Mouse (Mus musculus) hindbrain, embryonic 10.5 days (tissue): Measurements from ENCODE around the gene Bysl. TPM values are rescaled to one million over a fixed set of nuclear protein-coding genes. Genes with fewer than 3 reads are reported as not detected.

Experiments used
- DNase-seq: peaks from one replicate; pipeline ENCODE4 v3.0.0-alpha.2; 2017; ENCODE audit warnings: low spot score
- H3K27ac ChIP-seq: fragments of 300-500 bp; sonication (generic); 2 replicates; pipeline ENCODE4 v1.5.1; 2016; ENCODE audit warnings: mild to moderate bottlenecking, moderate library complexity
- H3K27me3 ChIP-seq: fragments of 300-500 bp; sonication (generic); 2 replicates; pipeline ENCODE4 v1.6.1; 2016; ENCODE audit warnings: mild to moderate bottlenecking; ENCODE audit not compliant: poor library complexity, insufficient read depth, severe bottlenecking
- H3K36me3 ChIP-seq: fragments of 300-500 bp; sonication (generic); 2 replicates; pipeline ENCODE4 v1.6.1; 2016; ENCODE audit warnings: mild to moderate bottlenecking, moderate library complexity
- H3K4me1 ChIP-seq: fragments of 300-500 bp; sonication (generic); replicated peaks from 2 replicates; pipeline ENCODE4 v1.6.1; 2016; ENCODE audit warnings: mild to moderate bottlenecking
- H3K4me3 ChIP-seq: fragments of 300-500 bp; sonication (generic); 2 replicates; pipeline ENCODE4 v1.5.1; 2016; ENCODE audit warnings: mild to moderate bottlenecking, moderate library complexity
- H3K9me3 ChIP-seq: fragments of 300-500 bp; sonication (generic); 2 replicates; pipeline ENCODE4 v1.6.1; 2016; ENCODE audit warnings: mild to moderate bottlenecking, moderate library complexity
- WGBS: fragments of 180-500 bp; shearing (Covaris S2); methylation state at CpG from one replicate; pipeline ENCODE4 v1.1.7; 2016; 5-methylcytosine and 5-hydroxymethylcytosine counted together
- polyA plus RNA-seq: library from polyadenylated mRNA; unstranded; fragments of >200 nt; fragmentation: Nextera tagmentation; extraction: Ambion mirVana; gene quantifications from 2 replicates; pipeline ENCODE4 v1.2.1, GENCODE M21; 2016

Gene Bysl
- polyA plus RNA-seq, 1 experiment from 2014 or later = 39.0 TPM

DNA sequence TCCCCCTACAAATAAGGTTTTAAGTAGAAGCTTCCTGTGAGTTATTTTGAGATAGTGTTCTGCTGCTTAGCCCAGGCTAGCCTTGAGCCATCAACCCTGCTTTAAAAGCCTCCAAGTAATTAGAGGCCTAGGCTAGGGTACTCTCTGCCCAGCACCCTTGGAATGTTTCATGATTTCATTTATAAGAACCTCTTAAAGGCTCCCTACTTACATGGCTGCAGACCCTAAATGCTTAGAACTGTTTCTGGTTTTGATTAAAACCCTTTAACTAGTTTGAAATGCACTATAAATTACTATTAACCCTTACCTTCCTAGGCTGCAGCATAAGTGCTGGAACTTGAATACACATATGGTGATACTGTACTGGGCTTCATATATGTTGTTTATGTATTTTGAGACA, 38.9 kb downstream of the Bysl start:
- no peak overlapping the region for H3K4me3 ChIP-seq
- peak overlapping the region; percentile 76 for H3K27ac ChIP-seq
- no peaks in the 10 kb centered on the region for H3K9me3 ChIP-seq
- no peaks in the 10 kb centered on the region for H3K36me3 ChIP-seq
- peaks cover 19% of the 10 kb centered on the region; the same call in 1 of the 2 replicates for H3K27me3 ChIP-seq
- no peak for DNase-seq
- H3K4me1 ChIP-seq = peaks cover 62% of the 10 kb centered on the region

DNA sequence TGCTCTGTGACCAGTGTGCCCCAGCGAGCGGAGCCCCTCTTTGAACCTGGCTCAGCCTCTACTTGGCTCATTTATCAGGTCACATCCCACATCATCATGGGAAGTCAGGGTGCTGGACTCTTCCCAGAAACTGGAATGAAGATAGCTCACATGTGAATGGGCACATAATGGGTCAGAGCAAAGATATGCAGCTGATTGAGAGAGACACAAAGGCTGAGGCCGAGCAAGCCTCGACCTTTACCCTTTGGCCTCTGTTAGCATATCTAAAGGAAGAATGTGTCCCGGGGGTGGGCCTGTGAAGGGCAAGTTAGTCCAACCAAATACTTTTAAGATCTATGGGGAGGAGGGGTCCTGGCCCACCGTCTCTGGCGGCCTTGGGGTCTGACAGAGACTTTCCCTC, 39.7 kb downstream of the Bysl start:
- Histone ChIP-seq H3K9me3 (no peaks in the 10 kb centered on the region), H3K27ac (peak overlapping the region; percentile 76), H3K4me3 (peak overlapping the region; percentile 20; the same call in 1 of the 2 replicates), H3K4me1 (peaks cover 70% of the 10 kb centered on the region), H3K36me3 (no peaks in the 10 kb centered on the region), H3K27me3 (peaks cover 19% of the 10 kb centered on the region; the same call in 1 of the 2 replicates)
- 13% methylated on average over 7 of the region's 7 CpGs for WGBS
- peak; percentile 86 for DNase-seq

DNA sequence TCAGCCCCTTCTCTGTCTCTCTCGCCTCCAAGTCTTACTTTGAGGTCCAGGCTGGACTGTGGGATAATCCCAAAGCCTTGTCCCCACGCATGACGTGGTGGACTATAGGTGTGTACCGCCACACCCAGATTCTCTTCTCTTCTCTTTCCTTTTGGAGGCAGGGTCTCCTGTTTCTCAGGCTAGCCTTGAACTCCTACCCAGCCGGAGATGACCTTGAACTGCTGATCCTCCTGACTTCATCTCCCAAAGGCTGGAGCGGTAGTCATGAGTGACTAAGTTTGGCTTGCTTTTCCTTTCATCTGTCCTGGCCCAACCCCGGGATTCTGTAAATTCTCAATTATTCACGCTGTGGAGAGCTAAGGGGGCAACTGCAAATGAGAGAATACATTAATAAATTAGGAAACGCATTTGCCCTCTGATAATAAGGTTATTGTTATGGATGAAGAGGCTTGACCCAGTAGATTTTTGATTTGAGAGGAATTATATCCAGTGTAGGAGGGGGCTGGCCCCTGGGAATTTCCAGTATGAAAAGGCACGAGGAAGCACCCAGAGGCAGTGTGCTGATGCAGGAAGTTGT, 42.3 kb downstream of the Bysl start:
- Histone ChIP-seq H3K27ac (peak overlapping the region; percentile 73), H3K9me3 (no peaks in the 10 kb centered on the region), H3K27me3 (peaks cover 12% of the 10 kb centered on the region; the same call in 1 of the 2 replicates), H3K36me3 (no peaks in the 10 kb centered on the region), H3K4me1 (peaks cover 64% of the 10 kb centered on the region), H3K4me3 (no peak overlapping the region)
- 54% methylated on average over 10 of the region's 10 CpGs for WGBS
- DNase-seq = peak; percentile 40

GRCm38 (mm10) chr17:47568389-47568788, 42.9 kb downstream of the Bysl start:
- peaks cover 59% of the 10 kb centered on the region for H3K4me1 ChIP-seq

GRCm38 (mm10) chr17:47567271-47567670, 44.0 kb downstream of the Bysl start:
- Histone ChIP-seq H3K4me3 (no peak overlapping the region), H3K9me3 (no peaks in the 10 kb centered on the region), H3K27me3 (no peaks in the 10 kb centered on the region), H3K27ac (peak overlapping the region; percentile 78), H3K36me3 (no peaks in the 10 kb centered on the region), H3K4me1 (peaks cover 51% of the 10 kb centered on the region)
- no peak for DNase-seq
- WGBS = 78% methylated on average over 3 of the region's 3 CpGs

More at GRCm38 (mm10) chr17:47568389-47568788, 42.9 kb downstream of the Bysl start:
- Histone ChIP-seq H3K27ac (peak overlapping the region; percentile 73; the same call in 1 of the 2 replicates), H3K9me3 (no peaks in the 10 kb centered on the region), H3K4me3 (no peak overlapping the region), H3K36me3 (no peaks in the 10 kb centered on the region), H3K27me3 (peaks cover 7% of the 10 kb centered on the region; the same call in 1 of the 2 replicates)
- 93% methylated on average over 3 of the region's 3 CpGs for WGBS
- DNase-seq = no peak

DNA sequence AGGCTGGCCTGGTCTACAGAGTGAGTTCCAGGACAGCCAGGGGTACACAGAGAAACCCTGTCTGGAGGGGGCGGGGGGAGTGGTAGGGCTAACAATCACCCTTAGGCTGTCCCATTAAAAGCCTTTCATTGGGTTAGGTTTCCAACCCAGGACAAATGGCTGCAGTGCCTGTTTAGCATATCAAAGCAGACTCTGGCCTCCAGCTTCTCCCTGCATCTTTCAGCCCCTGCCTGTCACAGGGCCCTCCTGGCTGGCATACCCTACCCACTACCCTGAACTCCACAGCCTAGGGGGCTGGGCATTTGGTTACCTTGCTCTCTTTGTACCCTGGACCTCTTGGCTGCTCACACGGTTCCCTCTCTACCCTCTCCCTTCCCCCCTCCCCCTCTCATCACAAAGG, 45.2 kb downstream of the Bysl start:
- no peaks in the 10 kb centered on the region for H3K36me3 ChIP-seq
- H3K4me1 ChIP-seq = peaks cover 40% of the 10 kb centered on the region
- no peak overlapping the region for H3K4me3 ChIP-seq
- H3K27me3 ChIP-seq = no peaks in the 10 kb centered on the region
- no peaks in the 10 kb centered on the region for H3K9me3 ChIP-seq
- peak overlapping the region; percentile 78 for H3K27ac ChIP-seq
- WGBS = 13% methylated on average over 2 of the region's 2 CpGs
- peak; percentile 36 for DNase-seq

DNA sequence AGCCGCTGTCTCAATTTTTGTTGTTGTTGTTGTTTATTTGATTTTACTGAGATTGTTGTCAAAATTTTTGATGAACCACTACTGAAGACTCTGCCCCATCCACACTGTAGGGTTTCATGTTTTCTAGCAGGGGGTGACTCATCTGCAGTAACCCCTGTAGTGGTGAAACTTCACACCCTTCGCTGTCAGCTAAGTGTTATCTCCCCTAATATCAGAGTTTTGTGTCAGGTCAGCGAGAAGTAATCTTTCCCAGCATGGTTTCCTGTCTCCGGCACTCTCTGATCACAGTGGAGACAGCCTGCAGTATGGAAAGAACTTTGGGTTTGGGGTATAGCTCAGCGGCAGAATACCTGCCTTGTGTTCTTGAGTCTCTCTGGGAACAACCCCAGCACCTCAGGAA, 46.7 kb downstream of the Bysl start:
- Histone ChIP-seq H3K4me3 (no peak overlapping the region), H3K4me1 (peaks cover 31% of the 10 kb centered on the region), H3K9me3 (no peaks in the 10 kb centered on the region), H3K36me3 (no peaks in the 10 kb centered on the region), H3K27ac (no peak overlapping the region), H3K27me3 (no peaks in the 10 kb centered on the region)
- WGBS = 85% methylated on average over 5 of the region's 5 CpGs
- no peak for DNase-seq

DNA sequence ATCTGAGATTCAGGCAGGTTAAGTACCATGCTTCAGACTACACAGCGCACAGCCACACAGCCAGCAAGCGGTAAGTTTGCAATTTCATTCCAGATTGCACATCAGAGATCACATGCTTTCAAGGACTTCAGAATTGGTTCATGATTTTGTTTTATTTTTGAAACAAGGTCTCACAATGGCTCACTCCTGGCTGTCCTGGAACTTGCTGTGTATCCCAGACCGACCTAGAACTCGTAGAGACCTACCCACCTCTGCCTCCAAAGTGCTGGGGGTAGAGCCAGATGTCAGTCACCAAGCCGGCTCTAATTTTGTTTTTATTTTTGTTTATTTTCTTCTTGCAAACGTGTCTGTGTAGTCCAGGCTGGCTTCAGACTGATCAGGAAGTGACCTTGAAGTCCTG, 48.4 kb downstream of the Bysl start:
- Histone ChIP-seq H3K36me3 (no peaks in the 10 kb centered on the region), H3K4me3 (no peak overlapping the region), H3K27me3 (no peaks in the 10 kb centered on the region), H3K9me3 (no peaks in the 10 kb centered on the region), H3K4me1 (peaks cover 21% of the 10 kb centered on the region), H3K27ac (no peak overlapping the region)
- WGBS = 80% methylated on average over 6 of the region's 6 CpGs
- no peak for DNase-seq

DNA sequence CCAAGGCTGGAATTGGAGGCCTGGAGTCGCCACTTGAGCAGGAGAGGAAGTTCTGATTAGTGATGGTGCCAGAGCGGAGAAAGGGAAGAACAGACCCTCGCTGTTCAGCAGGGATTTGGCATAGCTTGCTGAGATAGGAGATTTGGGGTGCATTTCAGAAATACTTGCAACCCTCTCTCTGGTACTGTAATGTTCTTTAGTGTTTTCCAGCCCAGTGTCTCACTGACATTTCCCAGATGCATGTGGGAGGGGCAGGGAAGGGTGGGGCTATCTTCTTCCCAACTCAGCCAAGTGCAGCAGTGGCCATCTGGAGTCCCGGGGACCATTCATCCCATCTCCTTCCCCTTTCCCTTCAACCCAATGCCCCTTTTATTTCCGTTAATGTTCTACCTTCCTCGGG, 51.6 kb downstream of the Bysl start:
- Histone ChIP-seq H3K4me3 (no peak overlapping the region), H3K27ac (no peak overlapping the region), H3K27me3 (no peaks in the 10 kb centered on the region), H3K9me3 (no peaks in the 10 kb centered on the region), H3K36me3 (no peaks in the 10 kb centered on the region), H3K4me1 (no peaks in the 10 kb centered on the region)
- DNase-seq = no peak
- WGBS = 75% methylated on average over 6 of the region's 6 CpGs

GRCm38 (mm10) chr17:47557179-47557578, 54.1 kb downstream of the Bysl start:
- H3K36me3 ChIP-seq = no peaks in the 10 kb centered on the region
- no peak overlapping the region for H3K4me3 ChIP-seq
- no peaks in the 10 kb centered on the region for H3K27me3 ChIP-seq
- H3K9me3 ChIP-seq = no peaks in the 10 kb centered on the region
- no peak overlapping the region for H3K27ac ChIP-seq
- DNase-seq = no peak
- 70% methylated on average over 3 of the region's 3 CpGs for WGBS
- no peaks in the 10 kb centered on the region for H3K4me1 ChIP-seq

- Histone ChIP-seq H3K27me3 (no peaks in the 10 kb centered on the region), H3K36me3 (no peaks in the 10 kb centered on the region), H3K4me1 (no peaks in the 10 kb centered on the region), H3K27ac (no peak overlapping the region), H3K4me3 (no peak overlapping the region), H3K9me3 (no peaks in the 10 kb centered on the region)
- DNase-seq = no peak
- 74% methylated on average over 10 of the region's 10 CpGs for WGBS
Measured at GRCm38 (mm10) chr17:47554621-47555020, 56.7 kb downstream of the Bysl start.

DNA sequence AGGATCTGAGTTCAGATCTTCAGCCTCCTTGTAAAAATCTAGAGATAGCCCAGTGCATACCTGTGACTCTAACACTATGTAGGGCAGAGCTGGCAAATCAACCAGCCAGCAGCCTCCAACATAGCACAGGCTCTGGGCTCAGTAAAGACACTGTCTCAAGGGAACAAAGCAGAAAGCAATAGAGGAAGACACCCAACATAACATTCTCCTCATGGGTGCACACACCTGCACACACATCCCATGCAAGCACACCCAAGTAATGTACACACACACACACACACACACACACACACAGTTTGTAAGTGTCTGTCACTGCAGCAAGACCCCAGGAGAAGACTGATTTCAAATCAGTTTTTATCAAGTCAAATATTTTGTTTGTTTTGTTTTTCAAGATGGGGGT, 58.3 kb downstream of the Bysl start:
- Histone ChIP-seq H3K36me3 (no peaks in the 10 kb centered on the region), H3K27me3 (no peaks in the 10 kb centered on the region), H3K27ac (no peak overlapping the region), H3K4me3 (no peak overlapping the region), H3K9me3 (no peaks in the 10 kb centered on the region), H3K4me1 (no peaks in the 10 kb centered on the region)
- DNase-seq = no peak

DNA sequence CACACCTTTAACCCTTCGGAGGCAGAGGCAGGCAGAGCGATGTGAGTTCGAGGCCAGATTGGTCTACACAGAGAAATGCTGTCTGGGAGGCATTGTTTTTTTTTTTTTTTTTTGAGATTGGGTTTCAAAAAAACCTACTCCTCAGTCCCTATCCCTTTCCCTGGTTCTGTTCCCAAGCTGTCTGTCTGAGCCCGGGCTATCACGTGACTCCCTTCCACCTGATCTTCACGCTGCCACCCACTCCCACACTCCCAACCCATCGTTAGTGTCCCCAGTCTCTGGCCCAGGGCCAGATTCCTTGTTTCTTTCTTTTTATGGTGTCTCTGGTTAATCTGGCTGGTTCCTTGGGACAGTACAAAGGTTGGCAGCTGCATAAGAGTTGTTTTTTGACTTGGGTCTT, 60.2 kb downstream of the Bysl start:
- no peaks in the 10 kb centered on the region for H3K27me3 ChIP-seq
- no peaks in the 10 kb centered on the region for H3K9me3 ChIP-seq
- no peak overlapping the region for H3K4me3 ChIP-seq
- H3K27ac ChIP-seq = no peak overlapping the region
- no peak for DNase-seq
- H3K4me1 ChIP-seq = no peaks in the 10 kb centered on the region
- H3K36me3 ChIP-seq = no peaks in the 10 kb centered on the region
- 86% methylated on average over 7 of the region's 7 CpGs for WGBS
